Mouse (Mus musculus): ENCODE measurements around the gene Rag2.

DNA sequence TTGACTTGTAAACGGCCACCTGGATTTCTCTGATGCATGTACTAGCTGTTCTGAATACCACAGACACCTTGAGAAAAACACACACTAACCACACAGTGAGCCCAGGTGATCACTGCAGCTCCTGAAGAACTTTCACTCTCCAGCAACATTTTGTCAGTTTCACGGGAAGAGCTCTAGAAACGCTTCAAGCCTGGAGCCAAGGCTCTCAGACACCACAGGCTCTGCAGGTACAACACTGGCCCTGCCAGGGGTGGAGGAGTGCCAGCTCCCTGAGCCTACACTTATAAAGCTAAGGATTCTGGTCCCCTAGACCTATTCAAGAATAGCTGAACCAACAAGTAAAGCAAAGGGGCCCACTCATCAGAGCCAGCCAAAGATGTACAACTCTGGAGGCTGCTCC is 43.1 kb upstream of the Rag2 start:
- TF ChIP-seq CTCF (conservative IDR thresholded peaks at IDR 0.05; ENCODE audit: low read length) (no peak), POU5F1 (IDR thresholded peaks at IDR 0.05; ENCODE audit: borderline replicate concordance, low read length) (no peak)

Measured in E14TG2a.4 (cell line).